In the genomic region with DNA sequence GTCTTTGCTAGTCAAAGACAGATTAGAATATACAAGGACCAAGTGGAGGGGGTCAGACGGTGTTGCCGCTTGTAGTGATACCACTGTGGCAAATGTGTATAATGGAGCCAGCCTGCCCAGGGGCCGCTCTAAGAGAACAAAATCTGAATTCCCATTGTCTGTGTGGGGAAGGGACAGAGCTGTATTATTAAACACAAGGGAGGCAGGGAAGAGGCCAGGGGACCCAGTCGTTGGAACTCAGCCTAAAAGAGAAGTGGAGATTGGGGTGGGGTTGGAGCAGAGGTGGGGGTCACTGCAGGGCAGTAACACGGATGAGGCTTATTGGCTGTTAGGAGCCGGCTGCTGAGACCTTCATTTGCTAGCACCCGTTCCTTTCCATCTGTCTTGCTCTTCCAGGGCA, we compare ENCODE assay signal across 26 mouse cellular contexts. TPM values are rescaled to one million over a fixed set of nuclear protein-coding genes. Genes with fewer than 3 reads are reported as not detected.
DNase-seq lines count a peak whose midpoint lies in the region; ATAC-seq and TF ChIP-seq lines count a peak whose summit lies in the region.
"Had no signal": no experiment of that assay in that cellular context is flagged by ENCODE, and none has a peak within 500 bp of the region (broad histone marks: within the 10 kb centered on the region; RNA-seq: fewer than 3 reads in every experiment).

No protein-coding gene starts in this region.

- H3K4me3 ChIP-seq in midbrain, embryonic 10.5 days: no peak overlapping the region
- H3K4me3 ChIP-seq in midbrain, postnatal 0 days (ENCODE audit: low read depth, low read length): no peak overlapping the region
- H3K4me3 ChIP-seq in stomach, embryonic 15.5 days (replicated peaks): no peak overlapping the region
- H3K4me3 ChIP-seq in forebrain, embryonic 14.5 days (ENCODE audit: low read depth, low read length): no peak overlapping the region
- H3K4me3 ChIP-seq: embryonic facial prominence, embryonic 12.5 days; erythroblast, embryonic 14.5 days; forebrain, embryonic 12.5 days; heart, embryonic 13.5 days; hindbrain, embryonic 12.5 days; hindbrain, embryonic 15.5 days had no signal

- 60% methylated on average over 7 of the region's 7 CpGs for WGBS in midbrain, embryonic 10.5 days
- WGBS in midbrain, postnatal 0 days: 41% methylated on average over 7 of the region's 7 CpGs
- 63% methylated on average over 7 of the region's 7 CpGs for WGBS in stomach, embryonic 15.5 days
- WGBS in forebrain, embryonic 14.5 days: 47% methylated on average over 7 of the region's 7 CpGs

- H3K4me1 ChIP-seq in midbrain, embryonic 10.5 days: peaks cover 9% of the 10 kb centered on the region
- H3K4me1 ChIP-seq in midbrain, postnatal 0 days (ENCODE audit: insufficient read depth, low read length): no peaks in the 10 kb centered on the region
- H3K4me1 ChIP-seq in stomach, embryonic 15.5 days: no peaks in the 10 kb centered on the region
- no peaks in the 10 kb centered on the region for H3K4me1 ChIP-seq in forebrain, embryonic 14.5 days (ENCODE audit: control insufficient read depth, insufficient read depth, low read length)
- H3K4me1 ChIP-seq: embryonic facial prominence, embryonic 12.5 days; heart, embryonic 13.5 days; hindbrain, embryonic 12.5 days had no signal

- no peak for TF ChIP-seq CTCF in midbrain, postnatal 0 days (IDR thresholded peaks at IDR 0.05)

- peak; percentile 71 for DNase-seq in heart, adult 11 months
- no peak for DNase-seq in heart, adult 18-20 months
- no peak for DNase-seq in midbrain, embryonic 10.5 days (ENCODE audit: low spot score)
- DNase-seq in midbrain, postnatal 0 days (ENCODE audit: low spot score): no peak
- no peak for DNase-seq in forebrain, embryonic 14.5 days (ENCODE audit: low spot score)
- DNase-seq in layer of hippocampus, postnatal 25 days (ENCODE audit: extremely low spot score in 1 of 2, low spot score in 1 of 2): no peak
- DNase-seq: adrenal gland, postnatal 10 days; adrenal gland, postnatal 36 days; B cell, adult 2 months; cerebellum, adult 18-20 months; cerebellum, adult 9-10 months; cerebellum, postnatal 14 days; gastrocnemius, postnatal 10 days; gastrocnemius, postnatal 36 days had no signal

- no peak overlapping the region for H3K4me2 ChIP-seq in midbrain, postnatal 0 days (ENCODE audit: low read depth, low read length, poor library complexity, severe bottlenecking)
- no peak overlapping the region for H3K4me2 ChIP-seq in stomach, embryonic 15.5 days
- no peak overlapping the region for H3K4me2 ChIP-seq in forebrain, embryonic 14.5 days (ENCODE audit: low read length)
- H3K4me2 ChIP-seq: embryonic facial prominence, embryonic 12.5 days; forebrain, embryonic 12.5 days; heart, embryonic 13.5 days; hindbrain, embryonic 12.5 days; hindbrain, embryonic 15.5 days had no signal

- no peaks in the 10 kb centered on the region for H3K36me3 ChIP-seq in midbrain, embryonic 10.5 days
- no peaks in the 10 kb centered on the region for H3K36me3 ChIP-seq in midbrain, postnatal 0 days (ENCODE audit: insufficient read depth, low read length)
- H3K36me3 ChIP-seq in stomach, embryonic 15.5 days: no peaks in the 10 kb centered on the region
- no peaks in the 10 kb centered on the region for H3K36me3 ChIP-seq in forebrain, embryonic 14.5 days (ENCODE audit: control insufficient read depth, insufficient read depth, low read length)
- H3K36me3 ChIP-seq: embryonic facial prominence, embryonic 12.5 days; forebrain, embryonic 12.5 days; G1E; heart, embryonic 13.5 days; hindbrain, embryonic 12.5 days; hindbrain, embryonic 15.5 days had no signal

- no peak overlapping the region for H3K9ac ChIP-seq in midbrain, postnatal 0 days (replicated peaks; ENCODE audit: low read length, poor library complexity, severe bottlenecking)
- no peak overlapping the region for H3K9ac ChIP-seq in stomach, embryonic 15.5 days
- no peak overlapping the region for H3K9ac ChIP-seq in forebrain, embryonic 14.5 days (ENCODE audit: low read length)
- H3K9ac ChIP-seq: embryonic facial prominence, embryonic 12.5 days; forebrain, embryonic 12.5 days; heart, embryonic 13.5 days; hindbrain, embryonic 12.5 days; hindbrain, embryonic 15.5 days had no signal

- no peaks in the 10 kb centered on the region for H3K9me3 ChIP-seq in midbrain, embryonic 10.5 days (replicated peaks)
- H3K9me3 ChIP-seq in midbrain, postnatal 0 days (ENCODE audit: low read length): no peaks in the 10 kb centered on the region
- H3K9me3 ChIP-seq in stomach, embryonic 15.5 days: no peaks in the 10 kb centered on the region
- H3K9me3 ChIP-seq in forebrain, embryonic 14.5 days (replicated peaks; ENCODE audit: control insufficient read depth, low read length): no peaks in the 10 kb centered on the region
- H3K9me3 ChIP-seq: embryonic facial prominence, embryonic 12.5 days; forebrain, embryonic 12.5 days; heart, embryonic 13.5 days; hindbrain, embryonic 12.5 days; hindbrain, embryonic 15.5 days had no signal

- 0 out of 2 replicates have a peak overlapping the region, but pooled peaks have one; percentile 33 for H3K27ac ChIP-seq in midbrain, embryonic 10.5 days (replicated peaks)
- H3K27ac ChIP-seq in midbrain, postnatal 0 days (ENCODE audit: low read depth, low read length): no peak overlapping the region
- H3K27ac ChIP-seq in stomach, embryonic 15.5 days: peak overlapping the region; percentile 33; the same call in 1 of the 2 replicates
- H3K27ac ChIP-seq in forebrain, embryonic 14.5 days (ENCODE audit: low read depth, low read length): no peak overlapping the region
- H3K27ac ChIP-seq: embryonic facial prominence, embryonic 12.5 days; forebrain, embryonic 12.5 days; heart, embryonic 13.5 days; hindbrain, embryonic 12.5 days; hindbrain, embryonic 15.5 days had no signal

- no peak for ATAC-seq in midbrain, postnatal 0 days (ENCODE audit: low FRiP score)
- ATAC-seq in stomach, embryonic 15.5 days (ENCODE audit: insufficient read depth, low FRiP score, low read depth): no peak
- ATAC-seq in forebrain, embryonic 14.5 days: no peak
- ATAC-seq: forebrain, embryonic 16.5 days; Patski had no signal

- peaks cover 15% of the 10 kb centered on the region for H3K27me3 ChIP-seq in midbrain, embryonic 10.5 days (ENCODE audit: low read depth, poor library complexity, severe bottlenecking)
- H3K27me3 ChIP-seq in midbrain, postnatal 0 days (ENCODE audit: insufficient read depth, low read length): 0 out of 2 replicates have a peak, but pooled peaks cover 3% of the 10 kb centered on the region
- no peaks in the 10 kb centered on the region for H3K27me3 ChIP-seq in stomach, embryonic 15.5 days (replicated peaks)
- H3K27me3 ChIP-seq in forebrain, embryonic 14.5 days (replicated peaks; ENCODE audit: control insufficient read depth, insufficient read depth, low read length): no peaks in the 10 kb centered on the region
- H3K27me3 ChIP-seq: CH12.LX; embryonic facial prominence, embryonic 12.5 days; forebrain, embryonic 12.5 days; heart, embryonic 13.5 days; hindbrain, embryonic 12.5 days; hindbrain, embryonic 15.5 days; Patski had no signal

RNA-seq across cellular contexts. Expression of a gene that starts 41.1 kb away (rescaled TPM):
- total RNA-seq in heart, adult 18-20 months (2021): 1 to 10 TPM; 2.8 to 3.2 TPM
- 32.7 and 35.2 TPM in 2 replicates for polyA plus RNA-seq in midbrain, embryonic 10.5 days (2016; fragmentation: Nextera tagmentation; extraction: Ambion mirVana)
- total RNA-seq in midbrain, postnatal 0 days (2014; rRNA removed): 48.4 and 55.6 TPM in 2 replicates
- polyA plus RNA-seq in midbrain, postnatal 0 days (2015; fragmentation: Nextera tagmentation; extraction: Ambion mirVana): 25.9 and 26.7 TPM in 2 replicates
- polyA plus RNA-seq in stomach, embryonic 15.5 days (2015; fragmentation: Nextera tagmentation; extraction: Ambion mirVana): 22.2 and 23.3 TPM in 2 replicates
- polyA plus RNA-seq in forebrain, embryonic 14.5 days (2014; fragmentation: Nextera tagmentation; extraction: Ambion mirVana): 3.9 and 5.1 TPM in 2 replicates
- total RNA-seq in layer of hippocampus, postnatal 25 days (2021): 10 to 100 TPM; 38.3 to 41.2 TPM
- total RNA-seq: CH12.LX; granulocyte monocyte progenitor cell, adult 5-6 weeks had no signal
- polyA plus RNA-seq: erythroblast, embryonic 14.5 days; G1E had no signal

Comparison
In these comparisons a context has a peak if more than half of its experiments do, and no peak if none do; other contexts are left out.
1. H3K27ac ChIP-seq: peak in midbrain, embryonic 10.5 days (single experiment) and stomach, embryonic 15.5 days (single experiment); none in midbrain, postnatal 0 days (single experiment) and forebrain, embryonic 14.5 days (single experiment).